Mouse (Mus musculus) lung, postnatal 0 days (tissue): Measurements from ENCODE around the gene Exoc3l.

Experiments
- CTCF ChIP-seq: IDR thresholded peaks from 2 replicates; pipeline ENCODE4 v1.5.1; 2016; ENCODE audit warnings: antibody characterized with exemption, mild to moderate bottlenecking
- EP300 ChIP-seq: IDR thresholded peaks from 2 replicates; pipeline ENCODE4 v1.6.1; 2016; ENCODE audit warnings: antibody characterized with exemption, mild to moderate bottlenecking, control low read depth

- TF ChIP-seq EP300 (no peak), CTCF (no peak)
Measured at GRCm38 (mm10) chr8:105285514-105285913, 10.4 kb downstream of the Exoc3l start.
